Mouse (Mus musculus) mouse embryonic stem cell (cell line): Measurements from ENCODE around the gene Robo1.

Experiments
- in situ Hi-C, 2 experiments: fragments of 300-500 bp; cut with MboI; formaldehyde crosslinking; loops; 1 replicate in 1 of 2; 3 replicates in 1 of 2; pipeline ENCODE4 v1.14.3; 2019 to 2020; ENCODE audit warnings: low sequenced_read_pairs in 2 of 2, low pct_unique_long_range_greater_than_20kb in 1 of 2, mixed read lengths in 1 of 2; ENCODE audit not compliant: unreplicated experiment in 1 of 2

Gene Robo1

GRCm38 (mm10) chr16:72995251-72995954 is 687.3 kb downstream of the Robo1 start:
- in situ Hi-C loops = loop anchor here in 1 of 2 experiments (25.0 kb wide), 1 partner anchor 333 kb away; no protein-coding TSS in a partner anchor

GRCm38 (mm10) chr16:72995955-72996535 is 687.9 kb downstream of the Robo1 start:
- in situ Hi-C loops = loop anchor here in 1 of 2 experiments (25.0 kb wide), 1 partner anchor 334 kb away; no protein-coding TSS in a partner anchor

- in situ Hi-C loops = loop anchor here in 1 of 2 experiments (25.0 kb wide), 1 partner anchor 336 kb away; no protein-coding TSS in a partner anchor
Measured at GRCm38 (mm10) chr16:72998677-72999076, 690.6 kb downstream of the Robo1 start.

DNA sequence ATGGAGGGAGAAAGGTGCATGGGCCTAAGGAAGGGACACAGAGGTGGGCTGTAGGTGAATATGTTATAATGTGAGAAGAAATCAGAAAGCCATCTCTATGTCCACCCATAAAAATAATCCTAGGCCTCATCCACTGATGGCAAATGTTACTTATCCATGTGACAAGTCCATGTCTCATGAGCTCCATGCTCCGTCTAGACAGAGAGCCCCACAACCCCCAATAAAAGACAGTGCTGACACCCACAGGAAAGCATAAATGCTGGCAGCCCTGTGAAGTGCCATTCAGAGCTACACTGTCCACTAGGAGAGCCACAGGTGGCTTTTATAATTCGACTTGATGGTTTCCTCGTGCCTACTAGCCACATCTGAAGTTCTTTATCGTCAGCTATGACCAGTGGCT is 694.6 kb downstream of the Robo1 start:
- in situ Hi-C loops = no loop called here

- in situ Hi-C loops = no loop called here
Measured at GRCm38 (mm10) chr16:73004601-73005000, 696.5 kb downstream of the Robo1 start.

- in situ Hi-C loops = no loop called here
Measured at GRCm38 (mm10) chr16:73005831-73006230, 697.7 kb downstream of the Robo1 start.

GRCm38 (mm10) chr16:73007434-73007833 is 699.3 kb downstream of the Robo1 start:
- in situ Hi-C loops = no loop called here

- in situ Hi-C loops = loop anchor here in 1 of 2 experiments (10.0 kb wide), 1 partner anchor 143 kb away; no protein-coding TSS in a partner anchor
Measured at GRCm38 (mm10) chr16:73011313-73011712, 703.2 kb downstream of the Robo1 start.

GRCm38 (mm10) chr16:73012926-73013325 is 704.8 kb downstream of the Robo1 start:
- in situ Hi-C loops = loop anchor here in 1 of 2 experiments (10.0 kb wide), 1 partner anchor 142 kb away; no protein-coding TSS in a partner anchor

DNA sequence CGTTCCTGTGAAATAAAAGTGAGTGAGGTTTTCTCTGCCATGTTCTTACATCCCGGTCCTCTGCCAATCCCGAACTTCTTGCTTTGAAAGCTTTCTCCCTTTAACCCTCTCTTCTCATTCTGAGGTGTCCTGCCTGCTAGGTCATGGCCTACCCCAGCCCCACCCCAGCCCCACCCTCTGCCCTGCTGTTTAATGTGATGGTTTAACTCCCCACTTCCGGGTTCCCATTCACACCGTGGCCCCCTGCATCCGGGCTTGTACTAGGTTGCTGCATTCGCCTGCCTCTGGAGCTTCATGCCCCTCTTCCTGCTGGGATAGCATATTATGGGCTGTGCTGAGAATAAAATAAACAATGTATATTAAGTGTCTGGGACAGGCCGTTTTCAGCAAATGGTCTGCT is 706.4 kb downstream of the Robo1 start:
- in situ Hi-C loops = loop anchor here in 1 of 2 experiments (10.0 kb wide), 1 partner anchor 140 kb away; no protein-coding TSS in a partner anchor

- in situ Hi-C loops = loop anchor here in 1 of 2 experiments (10.0 kb wide), 1 partner anchor 139 kb away; no protein-coding TSS in a partner anchor
Measured at GRCm38 (mm10) chr16:73015976-73016375, 707.9 kb downstream of the Robo1 start.

DNA sequence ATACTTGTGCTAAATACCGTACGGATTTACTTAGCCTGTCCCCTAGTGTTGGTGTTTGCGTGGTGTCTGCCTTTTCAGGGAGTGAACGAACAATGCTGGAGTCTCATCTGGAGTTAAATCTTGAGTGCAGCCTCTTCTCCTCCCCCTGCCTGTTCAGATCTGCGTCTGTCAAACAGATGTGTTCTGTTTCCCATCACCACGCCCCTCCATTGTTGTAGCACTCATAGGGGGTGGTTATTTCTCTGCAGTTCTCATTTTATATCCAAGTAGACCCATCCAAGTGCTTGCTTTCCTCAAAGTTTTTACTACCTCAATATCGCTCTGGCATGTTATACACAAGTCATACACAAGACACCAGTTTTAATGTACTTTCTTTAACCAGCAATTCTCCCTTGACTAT is 708.7 kb downstream of the Robo1 start:
- in situ Hi-C loops = loop anchor here in 1 of 2 experiments (10.0 kb wide), 1 partner anchor 138 kb away; no protein-coding TSS in a partner anchor

DNA sequence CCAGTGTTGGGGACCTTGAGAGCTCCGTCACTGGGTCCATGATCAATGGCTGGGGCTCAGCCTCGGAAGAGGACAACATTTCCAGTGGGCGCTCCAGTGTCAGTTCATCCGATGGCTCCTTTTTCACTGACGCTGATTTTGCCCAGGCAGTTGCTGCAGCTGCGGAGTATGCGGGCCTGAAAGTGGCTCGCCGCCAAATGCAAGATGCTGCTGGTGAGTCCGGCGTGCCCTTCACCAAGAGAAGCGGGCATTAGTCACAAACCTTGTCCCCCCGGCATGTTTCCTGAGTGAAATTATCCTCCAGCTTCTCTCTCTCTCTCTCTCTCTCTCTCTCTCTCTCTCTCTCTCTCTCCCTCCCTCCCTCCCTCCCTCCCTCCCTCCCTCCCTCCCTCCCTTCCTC is 716.2 kb downstream of the Robo1 start:
- in situ Hi-C loops = no loop called here

- in situ Hi-C loops = no loop called here
Measured at GRCm38 (mm10) chr16:73027692-73028091, 719.6 kb downstream of the Robo1 start.

DNA sequence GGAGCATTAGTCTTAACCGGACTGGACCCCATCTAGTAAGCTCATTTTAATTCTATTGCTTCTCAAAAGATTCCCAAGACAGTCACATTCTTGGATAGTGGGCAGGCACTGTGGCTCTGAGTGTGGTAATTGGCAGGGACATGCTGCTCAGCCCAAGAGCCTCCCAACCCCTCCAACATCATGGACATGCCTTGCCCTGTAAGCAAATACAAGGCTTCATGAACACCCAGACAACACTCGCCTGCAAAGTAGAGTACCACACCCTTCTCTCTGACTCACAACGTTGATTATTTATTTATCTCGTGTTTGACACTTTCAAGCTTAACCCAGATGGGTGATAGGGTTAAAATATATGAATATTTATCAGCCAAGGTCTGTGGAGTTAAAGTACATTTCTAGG is 722.9 kb downstream of the Robo1 start:
- in situ Hi-C loops = no loop called here

- in situ Hi-C loops = no loop called here
Measured at GRCm38 (mm10) chr16:73035210-73035985, 727.3 kb downstream of the Robo1 start.

DNA sequence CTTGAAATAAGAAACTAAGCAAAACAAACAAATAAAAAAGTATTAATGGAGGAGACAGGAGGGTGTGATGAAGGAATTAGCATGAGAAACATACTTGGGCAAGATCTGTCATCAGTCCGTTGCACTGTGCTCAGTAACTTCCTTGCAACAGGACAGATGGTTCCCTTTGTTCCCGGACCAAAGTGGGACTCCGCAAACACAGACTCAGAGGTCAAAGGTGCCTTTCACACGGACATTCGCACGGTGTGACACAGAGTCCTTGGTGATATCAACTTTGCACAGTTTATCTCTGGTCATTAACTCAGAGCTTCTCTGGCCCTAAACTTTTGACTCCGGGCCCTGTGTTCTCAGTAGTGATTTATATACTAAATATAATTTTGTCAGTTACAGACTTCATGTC is 730.4 kb downstream of the Robo1 start:
- in situ Hi-C loops = no loop called here

DNA sequence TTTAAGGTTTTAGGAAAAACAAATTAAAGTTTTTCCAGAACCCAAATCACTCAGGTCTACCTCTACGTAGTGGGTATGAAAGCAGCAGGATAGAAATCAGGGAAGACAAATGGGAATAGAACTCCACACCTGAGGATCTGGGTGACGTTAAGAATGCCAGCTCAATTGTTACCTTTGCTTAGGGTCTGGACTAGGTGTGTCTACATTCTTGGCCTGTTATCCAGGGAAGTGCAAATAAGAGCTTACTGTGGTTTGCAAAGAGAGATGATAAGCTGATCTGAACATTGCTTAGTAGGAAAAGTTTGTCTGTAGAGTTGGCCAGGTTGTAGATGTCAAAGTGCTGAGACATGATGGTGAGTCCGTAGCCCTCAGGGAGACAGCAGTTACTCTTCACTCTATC is 754.4 kb downstream of the Robo1 start:
- in situ Hi-C loops = no loop called here

GRCm38 (mm10) chr16:73067782-73068181 is 759.7 kb downstream of the Robo1 start:
- in situ Hi-C loops = no loop called here
